Mouse (Mus musculus): ENCODE data around the gene Rps29. TPM values are rescaled to one million over a fixed set of nuclear protein-coding genes. Genes with fewer than 3 reads are reported as not detected.

The Rps29 gene
- polyA plus RNA-seq, 1 experiment from 2014 or later = 1,386 TPM

GRCm38 (mm10) chr12:69190522-69190921 is 31.5 kb upstream of the Rps29 start:
- no peak overlapping the region for H3K27ac ChIP-seq
- H3K36me3 ChIP-seq (replicated peaks) = peaks cover 69% of the 10 kb centered on the region
- WGBS = 93% methylated on average over 1 of the region's 1 CpGs
- H3K27me3 ChIP-seq (ENCODE audit: poor library complexity, severe bottlenecking) = no peaks in the 10 kb centered on the region
- H3K4me3 ChIP-seq = no peak overlapping the region
- H3K4me1 ChIP-seq = peaks cover 27% of the 10 kb centered on the region
- H3K9me3 ChIP-seq = no peaks in the 10 kb centered on the region
- DNase-seq (ENCODE audit: extremely low spot score, low spot score) = no peak

DNA sequence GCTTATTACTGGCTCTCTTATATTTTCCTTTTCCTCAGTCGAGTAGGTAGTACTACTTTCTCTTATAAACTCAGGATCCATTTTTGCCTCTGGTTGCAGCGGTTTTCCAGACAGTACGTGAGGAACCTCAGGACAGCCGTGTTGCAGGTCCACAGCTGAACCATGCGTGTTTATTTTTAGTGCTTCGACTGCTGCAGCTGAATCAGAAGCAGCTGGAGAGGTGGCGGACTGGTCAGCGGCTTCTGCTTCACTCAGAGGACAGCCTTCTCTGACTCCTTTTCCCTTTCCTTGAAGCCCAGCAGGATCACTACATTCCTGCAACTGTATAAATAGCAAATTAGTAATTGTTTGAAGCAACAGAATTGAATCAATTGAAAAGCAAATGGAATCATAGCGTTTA is 31.1 kb upstream of the Rps29 start:
- WGBS = 90% methylated on average over 9 of the region's 9 CpGs
- Histone ChIP-seq H3K4me3 (no peak overlapping the region), H3K36me3 (replicated peaks) (peaks cover 71% of the 10 kb centered on the region), H3K27me3 (ENCODE audit: poor library complexity, severe bottlenecking) (no peaks in the 10 kb centered on the region), H3K4me1 (peaks cover 27% of the 10 kb centered on the region), H3K27ac (no peak overlapping the region), H3K9me3 (no peaks in the 10 kb centered on the region)
- no peak for DNase-seq (ENCODE audit: extremely low spot score, low spot score)

- H3K27ac ChIP-seq = no peak overlapping the region
- H3K36me3 ChIP-seq (replicated peaks) = peaks cover 58% of the 10 kb centered on the region
- H3K4me1 ChIP-seq = peaks cover 38% of the 10 kb centered on the region
- H3K9me3 ChIP-seq = no peaks in the 10 kb centered on the region
- no peaks in the 10 kb centered on the region for H3K27me3 ChIP-seq (ENCODE audit: poor library complexity, severe bottlenecking)
- no peak overlapping the region; the same call in 1 of the 2 replicates for H3K4me3 ChIP-seq
- no peak for DNase-seq (ENCODE audit: extremely low spot score, low spot score)
- 79% methylated on average over 5 of the region's 5 CpGs for WGBS
Observed at GRCm38 (mm10) chr12:69186811-69187471, 28.0 kb upstream of the Rps29 start.

DNA sequence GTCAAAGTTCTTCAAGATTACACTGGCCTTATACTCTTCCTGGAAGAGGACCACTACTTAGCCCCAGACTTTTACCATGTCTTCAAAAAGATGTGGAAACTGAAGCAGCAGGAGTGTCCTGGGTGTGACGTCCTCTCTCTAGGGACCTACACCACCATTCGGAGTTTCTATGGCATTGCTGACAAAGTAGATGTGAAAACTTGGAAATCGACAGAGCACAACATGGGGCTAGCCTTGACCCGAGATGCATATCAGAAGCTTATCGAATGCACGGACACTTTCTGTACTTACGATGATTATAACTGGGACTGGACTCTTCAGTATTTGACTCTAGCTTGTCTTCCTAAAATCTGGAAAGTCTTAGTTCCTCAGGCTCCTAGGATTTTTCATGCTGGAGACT is 26.4 kb upstream of the Rps29 start:
- H3K27ac ChIP-seq = peak overlapping the region; percentile 95; the same call in 1 of the 2 replicates
- peak overlapping the region; percentile 89 for H3K4me3 ChIP-seq
- no peaks in the 10 kb centered on the region for H3K9me3 ChIP-seq
- 82% methylated on average over 7 of the region's 7 CpGs for WGBS
- no peaks in the 10 kb centered on the region for H3K27me3 ChIP-seq (ENCODE audit: poor library complexity, severe bottlenecking)
- DNase-seq (ENCODE audit: extremely low spot score, low spot score) = no peak
- H3K4me1 ChIP-seq = peaks cover 38% of the 10 kb centered on the region
- H3K36me3 ChIP-seq (replicated peaks) = peaks cover 55% of the 10 kb centered on the region

DNA sequence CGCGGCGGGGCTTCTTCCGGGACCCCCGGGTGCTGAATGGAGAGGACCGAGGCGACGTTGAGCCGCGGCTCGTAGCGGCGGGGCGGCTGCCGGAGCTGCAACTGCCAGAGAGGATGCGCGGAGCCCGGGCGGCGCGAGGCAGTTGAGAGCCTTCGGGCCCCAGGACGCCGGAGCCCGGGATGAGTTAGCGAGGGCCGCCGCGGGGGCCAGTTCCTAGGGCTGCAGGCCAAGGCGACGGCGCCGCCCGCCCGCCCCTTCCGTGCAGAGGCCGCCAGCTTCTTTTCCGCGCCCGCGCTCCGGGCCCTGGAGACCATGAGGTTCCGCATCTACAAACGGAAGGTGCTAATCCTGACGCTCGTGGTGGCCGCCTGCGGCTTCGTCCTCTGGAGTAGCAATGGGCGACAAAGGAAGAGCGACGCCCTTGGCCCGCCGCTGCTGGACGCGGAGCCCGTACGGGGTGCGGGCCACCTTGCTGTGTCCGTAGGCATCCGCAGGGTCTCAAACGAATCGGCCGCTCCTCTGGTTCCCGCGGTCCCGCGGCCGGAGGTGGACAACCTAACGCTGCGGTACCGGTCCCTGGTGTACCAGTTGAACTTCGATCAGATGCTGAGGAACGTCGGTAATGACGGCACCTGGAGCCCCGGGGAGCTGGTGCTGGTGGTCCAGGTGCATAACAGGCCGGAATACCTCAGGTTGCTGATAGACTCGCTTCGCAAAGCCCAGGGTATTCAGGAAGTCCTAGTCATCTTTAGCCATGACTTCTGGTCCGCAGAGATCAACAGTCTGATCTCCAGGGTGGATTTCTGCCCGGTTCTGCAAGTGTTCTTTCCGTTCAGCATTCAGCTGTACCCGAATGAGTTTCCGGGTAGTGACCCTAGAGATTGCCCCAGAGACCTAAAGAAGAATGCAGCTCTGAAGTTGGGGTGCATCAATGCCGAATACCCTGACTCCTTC is 25.6 kb upstream of the Rps29 start:
- DNase-seq (ENCODE audit: extremely low spot score, low spot score) = peak; percentile 61
- WGBS = 3% methylated on average over 82 of the region's 86 CpGs
- Histone ChIP-seq H3K36me3 (replicated peaks) (peaks cover 50% of the 10 kb centered on the region), H3K27me3 (ENCODE audit: poor library complexity, severe bottlenecking) (no peaks in the 10 kb centered on the region), H3K4me3 (peak overlapping the region; percentile 89), H3K27ac (peak overlapping the region; percentile 95), H3K9me3 (no peaks in the 10 kb centered on the region), H3K4me1 (peaks cover 38% of the 10 kb centered on the region)

DNA sequence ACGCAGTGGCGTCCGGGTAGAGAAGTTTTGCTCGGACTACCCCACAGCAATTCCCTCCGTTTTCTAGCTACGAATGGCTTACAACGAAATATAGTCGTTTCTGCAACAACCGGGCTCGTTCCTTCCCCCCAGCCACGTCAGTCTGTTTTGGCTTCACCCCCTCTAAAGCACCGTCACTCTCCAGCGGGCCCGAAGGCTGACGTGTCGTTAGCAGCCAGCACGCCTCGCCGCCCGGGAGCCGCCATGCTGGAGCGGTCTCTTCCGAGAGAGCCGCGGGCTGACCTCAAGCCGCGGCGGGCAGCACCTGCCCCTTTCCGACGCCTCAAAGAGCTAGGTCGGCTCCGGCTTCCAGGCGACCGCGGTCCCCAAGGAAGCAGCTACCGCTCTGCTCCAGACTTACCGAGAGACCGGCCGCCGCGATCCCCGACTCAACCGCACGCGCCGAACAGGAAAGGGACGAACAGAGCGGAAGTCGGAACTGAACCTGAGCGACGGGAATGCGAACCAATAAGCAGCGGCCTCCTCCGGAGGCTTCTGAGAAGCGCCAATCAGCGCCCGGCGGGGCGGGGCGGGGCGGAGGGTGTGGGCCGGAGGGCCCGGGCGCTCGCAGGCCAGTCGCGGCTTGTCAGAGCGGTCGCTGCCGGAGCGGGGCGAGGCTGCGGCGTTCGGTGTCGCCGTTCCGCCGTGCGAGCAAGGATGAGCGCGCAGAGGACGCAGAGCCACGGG is 24.8 kb upstream of the Rps29 start, which contains the start of the genes Rpl36al and Mgat2:
Gene Rpl36al (minus strand): TSS at position 501 of the 726 bp plus-strand sequence.
Gene Mgat2 (plus strand): TSS at position 575 of the 726 bp plus-strand sequence.
- no peaks in the 10 kb centered on the region for H3K9me3 ChIP-seq
- peaks cover 50% of the 10 kb centered on the region for H3K36me3 ChIP-seq (replicated peaks)
- WGBS = under 1% methylated on average over 84 of the region's 84 CpGs
- H3K4me3 ChIP-seq = peak within 1 kb of the TSS; percentile 89
- peaks cover 38% of the 10 kb centered on the region for H3K4me1 ChIP-seq
- H3K27ac ChIP-seq = peak within 1 kb of the TSS; percentile 95
- DNase-seq (ENCODE audit: extremely low spot score, low spot score) = peak; percentile 94
- H3K27me3 ChIP-seq (ENCODE audit: poor library complexity, severe bottlenecking) = no peaks in the 10 kb centered on the region

DNA sequence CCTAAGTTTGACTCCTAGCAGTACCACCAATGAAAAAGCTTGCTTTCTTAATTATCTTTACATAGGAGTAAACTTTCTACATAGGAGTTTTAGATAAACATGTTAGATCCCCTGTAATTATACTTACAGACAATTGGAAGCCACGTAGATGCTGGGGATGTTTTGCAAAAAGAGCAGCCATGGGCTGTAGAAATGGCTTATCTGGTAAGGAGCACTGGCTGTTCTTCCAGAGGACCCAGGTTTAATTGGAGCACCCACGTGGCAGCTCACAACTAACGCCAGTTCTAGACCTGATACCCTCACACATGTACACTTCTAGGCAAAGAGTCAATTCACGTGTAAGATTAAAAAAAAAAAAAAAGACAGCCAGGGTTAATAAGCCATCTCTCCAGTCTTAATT is 22.8 kb upstream of the Rps29 start:
- DNase-seq (ENCODE audit: extremely low spot score, low spot score) = no peak
- Histone ChIP-seq H3K9me3 (no peaks in the 10 kb centered on the region), H3K36me3 (replicated peaks) (peaks cover 53% of the 10 kb centered on the region), H3K4me3 (no peak overlapping the region), H3K4me1 (peaks cover 31% of the 10 kb centered on the region), H3K27me3 (ENCODE audit: poor library complexity, severe bottlenecking) (no peaks in the 10 kb centered on the region), H3K27ac (no peak overlapping the region)
- WGBS = 91% methylated on average over 4 of the region's 4 CpGs

DNA sequence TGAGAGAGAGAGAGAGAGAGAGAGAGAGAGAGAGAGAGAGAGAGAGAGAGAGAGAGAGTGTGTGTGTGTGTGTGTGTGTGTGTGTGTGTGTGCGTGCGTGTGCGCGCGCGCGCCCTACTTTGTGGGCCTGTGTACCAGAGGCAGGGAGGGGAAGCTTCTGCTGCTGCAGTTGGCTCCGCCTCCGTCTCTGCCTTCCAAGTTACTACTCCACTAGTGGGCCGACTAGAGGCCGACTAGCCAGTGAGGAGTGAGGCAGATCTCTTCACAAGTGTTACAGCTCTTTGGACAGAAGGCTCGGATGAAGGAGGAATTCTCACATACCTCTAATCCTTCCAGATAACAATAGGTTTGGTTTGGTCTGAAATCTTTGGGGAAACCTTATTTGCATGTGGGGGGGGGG is 20.4 kb upstream of the Rps29 start:
- no peak overlapping the region for H3K4me3 ChIP-seq
- no peak for DNase-seq (ENCODE audit: extremely low spot score, low spot score)
- H3K36me3 ChIP-seq (replicated peaks) = peaks cover 74% of the 10 kb centered on the region

DNA sequence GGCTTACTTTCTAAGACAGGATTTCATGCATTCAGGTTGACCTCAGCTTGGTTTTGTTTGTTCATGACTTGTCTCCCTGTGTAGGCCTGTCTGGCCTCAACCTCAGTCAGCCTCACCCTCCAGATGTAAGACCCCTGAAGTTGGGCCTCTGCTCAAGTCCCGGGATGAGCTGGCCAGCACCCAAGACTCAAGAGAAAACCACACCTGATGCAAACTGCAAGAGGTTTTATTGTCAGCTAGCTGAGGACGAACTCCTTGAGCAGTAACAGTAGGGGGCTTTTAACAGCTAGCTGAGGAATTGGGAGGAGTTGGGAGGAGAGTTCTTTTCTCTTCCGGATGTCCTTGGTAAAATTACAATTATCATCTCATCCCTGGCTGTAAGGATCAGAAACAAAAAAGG is 18.5 kb upstream of the Rps29 start:
- Histone ChIP-seq H3K27me3 (ENCODE audit: poor library complexity, severe bottlenecking) (no peaks in the 10 kb centered on the region), H3K9me3 (no peaks in the 10 kb centered on the region), H3K27ac (no peak overlapping the region), H3K4me3 (no peak overlapping the region), H3K4me1 (peaks cover 2% of the 10 kb centered on the region; the same call in 1 of the 2 replicates), H3K36me3 (replicated peaks) (peaks cover 91% of the 10 kb centered on the region)
- 87% methylated on average over 3 of the region's 3 CpGs for WGBS
- no peak for DNase-seq (ENCODE audit: extremely low spot score, low spot score)

More for the DNA sequence above, 20.4 kb upstream of the Rps29 start:
- H3K27me3 ChIP-seq (ENCODE audit: poor library complexity, severe bottlenecking) = no peaks in the 10 kb centered on the region
- no peaks in the 10 kb centered on the region for H3K9me3 ChIP-seq
- 78% methylated on average over 12 of the region's 12 CpGs for WGBS
- H3K27ac ChIP-seq = no peak overlapping the region
- peaks cover 10% of the 10 kb centered on the region for H3K4me1 ChIP-seq

DNA sequence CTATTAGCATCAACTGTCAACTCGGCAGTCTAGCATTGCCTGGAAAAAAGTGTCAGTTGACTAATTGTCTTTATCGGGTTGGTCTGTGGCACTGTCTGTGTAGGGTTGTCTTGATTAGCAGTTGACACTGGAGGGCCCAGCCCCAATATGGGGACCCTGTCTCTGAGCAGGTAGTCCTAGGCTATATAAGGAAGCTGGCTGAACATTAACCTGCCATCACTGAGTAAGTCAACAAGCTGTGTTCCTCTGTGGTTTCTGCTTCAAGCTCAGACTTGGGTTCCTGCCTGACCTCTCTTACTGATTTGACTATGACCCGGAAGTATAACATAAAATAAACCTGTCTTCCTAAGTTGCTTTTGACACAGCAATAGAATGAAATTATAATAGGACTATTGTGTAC is 17.0 kb upstream of the Rps29 start:
- WGBS = 94% methylated on average over 3 of the region's 3 CpGs
- no peaks in the 10 kb centered on the region for H3K27me3 ChIP-seq (ENCODE audit: poor library complexity, severe bottlenecking)
- no peak overlapping the region for H3K4me3 ChIP-seq
- no peak overlapping the region for H3K27ac ChIP-seq
- no peak for DNase-seq (ENCODE audit: extremely low spot score, low spot score)
- H3K4me1 ChIP-seq = 0 out of 2 replicates have a peak, but pooled peaks cover 3% of the 10 kb centered on the region
- no peaks in the 10 kb centered on the region for H3K9me3 ChIP-seq
- H3K36me3 ChIP-seq (replicated peaks) = peaks cover 83% of the 10 kb centered on the region

DNA sequence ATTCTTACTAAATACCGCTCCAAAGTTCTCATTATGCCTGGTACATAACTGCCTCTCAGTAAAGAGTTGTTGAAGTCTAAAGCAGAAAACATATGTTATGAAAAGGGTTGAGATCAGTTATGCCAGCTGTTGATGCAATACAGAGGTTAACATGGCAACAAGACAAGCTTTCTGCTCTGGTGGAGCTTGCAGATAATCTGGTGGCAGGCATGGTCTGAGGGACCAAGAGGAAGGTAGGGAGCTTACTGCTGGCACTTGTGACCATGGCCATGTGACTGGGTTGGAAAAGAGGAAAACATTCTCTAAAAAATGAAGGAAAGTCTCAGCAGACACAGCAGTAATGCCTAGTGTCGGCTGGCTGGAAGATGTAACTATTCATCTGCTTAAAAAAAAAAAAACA is 12.3 kb upstream of the Rps29 start:
- 99% methylated on average over 2 of the region's 2 CpGs for WGBS
- Histone ChIP-seq H3K9me3 (no peaks in the 10 kb centered on the region), H3K4me1 (peaks cover 26% of the 10 kb centered on the region), H3K27me3 (ENCODE audit: poor library complexity, severe bottlenecking) (no peaks in the 10 kb centered on the region), H3K27ac (no peak overlapping the region), H3K36me3 (replicated peaks) (peaks cover 45% of the 10 kb centered on the region), H3K4me3 (no peak overlapping the region)
- no peak for DNase-seq (ENCODE audit: extremely low spot score, low spot score)

DNA sequence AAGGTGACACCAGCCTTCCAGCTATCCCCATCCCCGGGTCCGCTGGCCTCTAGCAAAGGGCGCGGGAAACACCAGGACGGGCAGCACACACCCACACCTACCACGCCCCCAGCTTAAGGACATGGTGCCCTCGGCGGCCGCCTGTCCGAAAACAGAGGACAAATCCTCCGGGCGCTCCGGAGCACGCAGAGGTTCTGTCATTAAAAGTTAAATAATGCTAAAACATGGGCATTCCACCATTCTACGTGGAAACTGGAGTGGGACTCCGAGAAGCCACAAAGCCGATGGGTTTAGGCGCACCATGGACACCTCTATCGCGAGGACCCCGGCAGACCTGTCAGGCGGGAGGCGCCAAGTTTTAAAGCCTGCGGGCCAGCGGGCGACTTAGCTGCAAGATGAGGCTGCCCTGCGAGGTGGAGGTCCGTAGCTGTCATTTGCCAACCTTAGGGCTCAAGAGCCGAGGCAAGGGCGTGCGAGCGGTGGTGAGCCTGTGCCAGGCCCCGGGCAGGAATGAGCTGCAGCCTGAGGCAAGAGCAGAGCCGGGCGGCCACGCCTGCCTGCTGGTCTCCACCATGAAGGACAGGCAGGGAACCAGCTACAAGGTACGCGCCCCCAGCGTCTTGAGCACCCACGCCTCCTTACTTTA is 9.6 kb upstream of the Rps29 start, which contains the start of gene Lrr1:
Gene Lrr1 (plus strand): TSS at position 354 of the 646 bp plus-strand sequence.
- peak within 1 kb of the TSS; percentile 99 for H3K27ac ChIP-seq
- H3K36me3 ChIP-seq (replicated peaks) = peaks cover 18% of the 10 kb centered on the region
- under 1% methylated on average over 40 of the region's 40 CpGs for WGBS
- DNase-seq (ENCODE audit: extremely low spot score, low spot score) = peak; percentile 88
- no peaks in the 10 kb centered on the region for H3K27me3 ChIP-seq (ENCODE audit: poor library complexity, severe bottlenecking)
- peak within 1 kb of the TSS; percentile 94 for H3K4me3 ChIP-seq
- peaks cover 26% of the 10 kb centered on the region for H3K4me1 ChIP-seq
- no peaks in the 10 kb centered on the region for H3K9me3 ChIP-seq

All from forebrain, embryonic 10.5 days (tissue).